Mouse (Mus musculus) T-cell, adult 2 months (primary cell): ENCODE results near the gene Dnajc5.

Experiments used
- DNase-seq: peaks from one replicate; pipeline ENCODE4 v3.0.0; 2022; ENCODE audit warnings: low spot score

Dnajc5 gene

GRCm38 (mm10) chr2:181511231-181511630 lies 9.1 kb upstream of the Dnajc5 start:
- no peak for DNase-seq

GRCm38 (mm10) chr2:181519201-181519600 lies 1.1 kb upstream of the Dnajc5 start:
- DNase-seq: no peak

- no peak for DNase-seq
Measured at GRCm38 (mm10) chr2:181520936-181521227, 597 bp downstream of the Dnajc5 start.

GRCm38 (mm10) chr2:181521491-181521890 lies 1.2 kb downstream of the Dnajc5 start:
- no peak for DNase-seq

GRCm38 (mm10) chr2:181522811-181523210 lies 2.5 kb downstream of the Dnajc5 start:
- DNase-seq: peak; percentile 57

GRCm38 (mm10) chr2:181525526-181525925 lies 5.2 kb downstream of the Dnajc5 start:
- DNase-seq: no peak

- DNase-seq: no peak
Measured at GRCm38 (mm10) chr2:181529076-181529475, 8.8 kb downstream of the Dnajc5 start.

- no peak for DNase-seq
Measured at GRCm38 (mm10) chr2:181532589-181532988, 12.3 kb downstream of the Dnajc5 start.

GRCm38 (mm10) chr2:181536410-181536809 lies 16.1 kb downstream of the Dnajc5 start:
- DNase-seq: no peak

GRCm38 (mm10) chr2:181537444-181538047 lies 17.3 kb downstream of the Dnajc5 start:
- DNase-seq: peak; percentile 15

- no peak for DNase-seq
Measured at GRCm38 (mm10) chr2:181541761-181542380, 21.6 kb downstream of the Dnajc5 start.

- DNase-seq: no peak
Measured at GRCm38 (mm10) chr2:181546142-181546541, 25.9 kb downstream of the Dnajc5 start.

GRCm38 (mm10) chr2:181548227-181548626 lies 27.9 kb downstream of the Dnajc5 start:
- no peak for DNase-seq

- DNase-seq: no peak
Measured at GRCm38 (mm10) chr2:181548682-181549081, 28.4 kb downstream of the Dnajc5 start.

GRCm38 (mm10) chr2:181550233-181550632 lies 29.9 kb downstream of the Dnajc5 start:
- no peak for DNase-seq

GRCm38 (mm10) chr2:181553772-181554171 lies 33.5 kb downstream of the Dnajc5 start:
- DNase-seq: no peak

- no peak for DNase-seq
Measured at GRCm38 (mm10) chr2:181567338-181567737, 47.1 kb downstream of the Dnajc5 start.

GRCm38 (mm10) chr2:181568272-181569008 lies 48.2 kb downstream of the Dnajc5 start:
- DNase-seq: peak; percentile 41

- no peak for DNase-seq
Measured at GRCm38 (mm10) chr2:181569856-181570255, 49.6 kb downstream of the Dnajc5 start.

- no peak for DNase-seq
Measured at GRCm38 (mm10) chr2:181570375-181570774, 50.1 kb downstream of the Dnajc5 start.

GRCm38 (mm10) chr2:181570921-181571595 lies 50.8 kb downstream of the Dnajc5 start:
- DNase-seq: no peak

- no peak for DNase-seq
Measured at GRCm38 (mm10) chr2:181571941-181572670, 51.8 kb downstream of the Dnajc5 start.
